Mouse (Mus musculus) kidney, postnatal 0 days (tissue): Measurements from ENCODE around the gene Fam166a. TPM values are rescaled to one million over a fixed set of nuclear protein-coding genes. Genes with fewer than 3 reads are reported as not detected.
A peak's percentile ranks its signal among the peaks of the same experiment; 100 is the strongest.

ENCODE experiments used
- ATAC-seq: fragments of 200-750 bp; cut with Nextera tagmentation; replicated peaks from 2 replicates; pipeline ENCODE4 v1.8.0; 2017; ENCODE audit warnings: low read depth, moderate number of reproducible peaks, moderate TSS enrichment, moderate library complexity; ENCODE audit not compliant: low FRiP score
- DNase-seq: peaks from one replicate; pipeline ENCODE4 v3.0.0-alpha.2; 2016; ENCODE audit warnings: low spot score
- H3K27ac ChIP-seq: fragments of 300-500 bp; sonication (generic); 2 replicates; pipeline ENCODE4 v1.5.1; 2014; ENCODE audit warnings: mild to moderate bottlenecking
- H3K27me3 ChIP-seq: fragments of 300-500 bp; sonication (generic); 2 replicates; pipeline ENCODE4 v1.6.1; 2014; ENCODE audit warnings: low read length, mixed read lengths; ENCODE audit not compliant: insufficient read depth
- H3K36me3 ChIP-seq: fragments of 300-500 bp; sonication (generic); 2 replicates; pipeline ENCODE4 v1.6.1; 2014; ENCODE audit warnings: low read length, mixed read lengths; ENCODE audit not compliant: insufficient read depth
- H3K4me1 ChIP-seq: fragments of 300-500 bp; sonication (generic); replicated peaks from 2 replicates; pipeline ENCODE4 v1.6.1; 2014; ENCODE audit warnings: antibody characterized with exemption, low read length, mixed read lengths; ENCODE audit not compliant: insufficient read depth
- H3K4me2 ChIP-seq: fragments of 300-500 bp; sonication (generic); 2 replicates; pipeline ENCODE4 v1.6.1; 2014; ENCODE audit warnings: mild to moderate bottlenecking, low read length, moderate library complexity, mixed read lengths
- H3K4me3 ChIP-seq: fragments of 300-500 bp; sonication (generic); replicated peaks from 2 replicates; pipeline ENCODE4 v1.5.1; 2014; ENCODE audit warnings: low read depth, low read length
- H3K9ac ChIP-seq: fragments of 300-500 bp; sonication (generic); 2 replicates; pipeline ENCODE4 v1.6.1; 2014; ENCODE audit warnings: low read depth, low read length
- H3K9me3 ChIP-seq: fragments of 300-500 bp; sonication (generic); replicated peaks from 2 replicates; pipeline ENCODE4 v1.6.1; 2016; ENCODE audit warnings: low read length, inconsistent platforms, mixed read lengths
- CTCF ChIP-seq: IDR thresholded peaks from 2 replicates; pipeline ENCODE4 v1.5.1; 2016; ENCODE audit warnings: antibody characterized with exemption, low read depth, mild to moderate bottlenecking, moderate library complexity
- WGBS: fragments of 180-500 bp; shearing (Covaris S2); extraction: QIAGEN DNeasy Blood & Tissue Kit; methylation state at CpG from one replicate; pipeline ENCODE4 v1.1.7; 2014; 5-methylcytosine and 5-hydroxymethylcytosine counted together
- polyA plus RNA-seq: library from polyadenylated mRNA; unstranded; fragments of >200 nt; fragmentation: Nextera tagmentation; extraction: Ambion mirVana; gene quantifications from 2 replicates; pipeline ENCODE4 v1.2.1, GENCODE M21; 2015

The Fam166a gene
- polyA plus RNA-seq, 1 experiment from 2014 or later = 0.28 TPM

GRCm38 (mm10) chr2:25229582-25229981, 11.0 kb downstream of the Fam166a start:
- Histone ChIP-seq H3K9me3 (no peaks in the 10 kb centered on the region), H3K36me3 (no peaks in the 10 kb centered on the region), H3K27ac (no peak overlapping the region), H3K4me1 (peaks cover 18% of the 10 kb centered on the region), H3K27me3 (no peaks in the 10 kb centered on the region), H3K4me3 (no peak overlapping the region), H3K9ac (no peak overlapping the region), H3K4me2 (no peak overlapping the region)
- WGBS = 71% methylated on average over 5 of the region's 5 CpGs
- DNase-seq (no peak), ATAC-seq (no peak)
- no peak for TF ChIP-seq CTCF

- ATAC-seq = no peak
- Histone ChIP-seq H3K4me2 (no peak overlapping the region), H3K4me1 (peaks cover 17% of the 10 kb centered on the region), H3K9ac (no peak overlapping the region), H3K9me3 (no peaks in the 10 kb centered on the region), H3K27ac (no peak overlapping the region), H3K4me3 (no peak overlapping the region), H3K36me3 (no peaks in the 10 kb centered on the region), H3K27me3 (no peaks in the 10 kb centered on the region)
- no peak for DNase-seq
- 87% methylated on average over 7 of the region's 7 CpGs for WGBS
- TF ChIP-seq CTCF = no peak
Measured at GRCm38 (mm10) chr2:25230581-25230980, 12.0 kb downstream of the Fam166a start.

GRCm38 (mm10) chr2:25231038-25231437, 12.5 kb downstream of the Fam166a start:
- Histone ChIP-seq H3K36me3 (no peaks in the 10 kb centered on the region), H3K4me2 (no peak overlapping the region), H3K4me1 (peaks cover 12% of the 10 kb centered on the region), H3K27ac (no peak overlapping the region), H3K9ac (no peak overlapping the region), H3K27me3 (no peaks in the 10 kb centered on the region), H3K4me3 (no peak overlapping the region), H3K9me3 (no peaks in the 10 kb centered on the region)
- TF ChIP-seq CTCF = no peak
- ATAC-seq (no peak), DNase-seq (no peak)
- WGBS = 61% methylated on average over 12 of the region's 12 CpGs

GRCm38 (mm10) chr2:25233421-25233820, 14.9 kb downstream of the Fam166a start:
- Histone ChIP-seq H3K4me2 (no peak overlapping the region), H3K9me3 (no peaks in the 10 kb centered on the region), H3K27ac (no peak overlapping the region), H3K9ac (no peak overlapping the region), H3K4me3 (no peak overlapping the region), H3K36me3 (no peaks in the 10 kb centered on the region), H3K27me3 (no peaks in the 10 kb centered on the region), H3K4me1 (0 out of 2 replicates have a peak, but pooled peaks cover 5% of the 10 kb centered on the region)
- ATAC-seq (no peak), DNase-seq (no peak)
- no peak for TF ChIP-seq CTCF
- WGBS = 67% methylated on average over 4 of the region's 4 CpGs

- TF ChIP-seq CTCF = no peak
- H3K36me3 ChIP-seq = no peaks in the 10 kb centered on the region
- H3K27me3 ChIP-seq = no peaks in the 10 kb centered on the region
- WGBS = 76% methylated on average over 3 of the region's 3 CpGs
- H3K9ac ChIP-seq = no peak within 1 kb of the TSS
- DNase-seq = no peak
- 0 out of 2 replicates have a peak, but pooled peaks cover 1% of the 10 kb centered on the region for H3K4me1 ChIP-seq
- no peaks in the 10 kb centered on the region for H3K9me3 ChIP-seq
- no peak; the same call in 1 of the 2 replicates for ATAC-seq
- peak within 1 kb of the TSS; percentile 25; the same call in 1 of the 2 replicates for H3K27ac ChIP-seq
- no peak within 1 kb of the TSS for H3K4me3 ChIP-seq
- H3K4me2 ChIP-seq = no peak within 1 kb of the TSS
Measured at GRCm38 (mm10) chr2:25234050-25234449, 15.5 kb downstream of the Fam166a start, which contains the start of gene Slc34a3. Gene Slc34a3 (minus strand): TSS chr2:25234364.

GRCm38 (mm10) chr2:25234551-25235220, 16.1 kb downstream of the Fam166a start:
- H3K4me2 ChIP-seq = no peak overlapping the region
- H3K4me3 ChIP-seq = no peak overlapping the region
- H3K27ac ChIP-seq = peak overlapping the region; percentile 25; the same call in 1 of the 2 replicates
- no peaks in the 10 kb centered on the region for H3K9me3 ChIP-seq
- no peak for TF ChIP-seq CTCF
- ATAC-seq = peak; percentile 67
- H3K4me1 ChIP-seq = no peaks in the 10 kb centered on the region
- H3K36me3 ChIP-seq = no peaks in the 10 kb centered on the region
- no peaks in the 10 kb centered on the region for H3K27me3 ChIP-seq
- H3K9ac ChIP-seq = no peak overlapping the region
- WGBS = 71% methylated on average over 5 of the region's 5 CpGs
- DNase-seq = peak; percentile 11
